ENCODE assay signal across 27 mouse cellular contexts in genomic region chr6:55789557-55789956, GRCm38 (mm10). TPM values are rescaled to one million over a fixed set of nuclear protein-coding genes. Genes with fewer than 3 reads are reported as not detected.
DNase-seq lines count a peak whose midpoint lies in the region; ATAC-seq and TF ChIP-seq lines count a peak whose summit lies in the region.
"Had no signal": no experiment of that assay in that cellular context is flagged by ENCODE, and none has a peak within 500 bp of the region (broad histone marks: within the 10 kb centered on the region; RNA-seq: fewer than 3 reads in every experiment).

No protein-coding gene starts in this region.

- H3K4me3 ChIP-seq in forebrain, postnatal 0 days (ENCODE audit: low read depth, low read length), result no peak overlapping the region
- H3K4me3 ChIP-seq in forebrain, embryonic 12.5 days (replicated peaks), result no peak overlapping the region
- no peak overlapping the region for H3K4me3 ChIP-seq in left cerebral cortex, adult 2 months
- no peak overlapping the region for H3K4me3 ChIP-seq in midbrain, embryonic 14.5 days (replicated peaks; ENCODE audit: low read depth, low read length)
- H3K4me3 ChIP-seq: heart, adult 2 months; heart, embryonic 10.5 days; heart, embryonic 13.5 days; hindbrain, embryonic 12.5 days; hindbrain, embryonic 15.5 days had no signal

- H3K4me2 ChIP-seq in forebrain, postnatal 0 days (ENCODE audit: low read depth), result no peak overlapping the region
- no peak overlapping the region for H3K4me2 ChIP-seq in forebrain, embryonic 12.5 days
- no peak overlapping the region for H3K4me2 ChIP-seq in midbrain, embryonic 14.5 days (ENCODE audit: low read length)
- H3K4me2 ChIP-seq: heart, embryonic 13.5 days; hindbrain, embryonic 12.5 days; hindbrain, embryonic 15.5 days had no signal

- no peak for ATAC-seq in forebrain, postnatal 0 days
- ATAC-seq in forebrain, embryonic 12.5 days (ENCODE audit: low FRiP score), result no peak
- peak; percentile 48 to 69; a peak in 2 of 4 replicates for ATAC-seq in hematopoietic stem cell, adult 5-6 weeks (replicated peaks in 1 of 2; ENCODE audit: insufficient read depth in 1 of 2, low FRiP score in 2 of 2, low TSS enrichment in 1 of 2, low read depth in 1 of 2, poor library complexity in 2 of 2, severe bottlenecking in 2 of 2)
- ATAC-seq in midbrain, embryonic 14.5 days (ENCODE audit: low FRiP score, low TSS enrichment), result no peak
- ATAC-seq: activated CD4-positive, CD25-positive, alpha-beta regulatory T cell, adult 4 months; CD4-positive, CD25-positive, alpha-beta regulatory T cell, adult 4 months; intestine, postnatal 0 days had no signal

- H3K9me3 ChIP-seq in forebrain, postnatal 0 days (ENCODE audit: low read length), result no peaks in the 10 kb centered on the region
- H3K9me3 ChIP-seq in forebrain, embryonic 12.5 days, result no peaks in the 10 kb centered on the region
- H3K9me3 ChIP-seq in midbrain, embryonic 14.5 days (ENCODE audit: control insufficient read depth, low read length), result no peaks in the 10 kb centered on the region
- H3K9me3 ChIP-seq: heart, embryonic 10.5 days; heart, embryonic 13.5 days; hindbrain, embryonic 12.5 days; hindbrain, embryonic 15.5 days had no signal

- intact Hi-C loops in left cerebral cortex, adult 2 months (cut with DNase I), result no loop called here

- H3K36me3 ChIP-seq in forebrain, postnatal 0 days (ENCODE audit: insufficient read depth), result no peaks in the 10 kb centered on the region
- no peaks in the 10 kb centered on the region for H3K36me3 ChIP-seq in forebrain, embryonic 12.5 days (replicated peaks)
- H3K36me3 ChIP-seq in midbrain, embryonic 14.5 days (ENCODE audit: control insufficient read depth, insufficient read depth, low read length), result no peaks in the 10 kb centered on the region
- H3K36me3 ChIP-seq: heart, embryonic 10.5 days; heart, embryonic 13.5 days; hindbrain, embryonic 12.5 days; hindbrain, embryonic 15.5 days had no signal

- H3K27me3 ChIP-seq in forebrain, postnatal 0 days (ENCODE audit: insufficient read depth, low read length), result no peaks in the 10 kb centered on the region
- no peaks in the 10 kb centered on the region for H3K27me3 ChIP-seq in forebrain, embryonic 12.5 days
- no peaks in the 10 kb centered on the region for H3K27me3 ChIP-seq in midbrain, embryonic 14.5 days (ENCODE audit: control insufficient read depth, insufficient read depth, low read length)
- H3K27me3 ChIP-seq: heart, embryonic 13.5 days; hindbrain, embryonic 12.5 days; hindbrain, embryonic 15.5 days had no signal

- 72% methylated on average over 1 of the region's 1 CpGs for WGBS in forebrain, postnatal 0 days
- WGBS in forebrain, embryonic 12.5 days, result 81% methylated on average over 1 of the region's 1 CpGs
- WGBS in midbrain, embryonic 14.5 days, result 82% methylated on average over 1 of the region's 1 CpGs

- TF ChIP-seq CTCF in forebrain, postnatal 0 days (IDR thresholded peaks at IDR 0.05; ENCODE audit: low read depth), result no peak
- TF ChIP-seq CTCF in left cerebral cortex, adult 2 months (IDR thresholded peaks at IDR 0.05), result no peak

- no peak overlapping the region for H3K9ac ChIP-seq in forebrain, postnatal 0 days
- no peak overlapping the region for H3K9ac ChIP-seq in forebrain, embryonic 12.5 days
- no peak overlapping the region for H3K9ac ChIP-seq in midbrain, embryonic 14.5 days (replicated peaks; ENCODE audit: low read length)
- H3K9ac ChIP-seq: heart, embryonic 13.5 days; hindbrain, embryonic 12.5 days; hindbrain, embryonic 15.5 days had no signal

- H3K27ac ChIP-seq in forebrain, postnatal 0 days (ENCODE audit: low read depth, low read length), result peak overlapping the region; percentile 42; the same call in 1 of the 2 replicates
- H3K27ac ChIP-seq in forebrain, embryonic 12.5 days, result no peak overlapping the region
- H3K27ac ChIP-seq in left cerebral cortex, adult 2 months, result peak overlapping the region; percentile 91; the same call in 1 of the 2 replicates
- no peak overlapping the region for H3K27ac ChIP-seq in midbrain, embryonic 14.5 days (replicated peaks; ENCODE audit: low read depth, low read length)
- H3K27ac ChIP-seq: heart, adult 2 months; heart, embryonic 10.5 days; heart, embryonic 13.5 days; hindbrain, embryonic 12.5 days; hindbrain, embryonic 15.5 days had no signal

- peaks cover 21% of the 10 kb centered on the region for H3K4me1 ChIP-seq in forebrain, postnatal 0 days (ENCODE audit: insufficient read depth)
- H3K4me1 ChIP-seq in forebrain, embryonic 12.5 days, result peaks cover 19% of the 10 kb centered on the region
- peaks cover 18% of the 10 kb centered on the region for H3K4me1 ChIP-seq in midbrain, embryonic 14.5 days (ENCODE audit: control insufficient read depth, insufficient read depth, low read length)

- DNase-seq in forebrain, postnatal 0 days, result no peak
- DNase-seq in left cerebral cortex, adult 2 months (ENCODE audit: extremely low spot score in 1 of 2, low spot score in 2 of 2), result no peak
- DNase-seq in left cerebral cortex, adult 8-10 months (ENCODE audit: low spot score in 2 of 2), result no peak
- no peak for DNase-seq in midbrain, embryonic 14.5 days
- DNase-seq: adrenal gland, adult 8-10 months; adrenal gland, postnatal 25 days; cerebellum, adult 11-12 months; cerebellum, adult 8-10 months; cerebellum, postnatal 36 days; gastrocnemius, postnatal 14 days; heart, adult 2 months; heart, postnatal 14 days; heart, postnatal 4 days had no signal

RNA-seq across cellular contexts. Expression of gene Itprid1, which starts 47.1 kb away (rescaled TPM):
- total RNA-seq in forebrain, postnatal 0 days (2014; rRNA removed), result 0.81 and 1.8 TPM in 2 replicates
- 0.36 and 0.79 TPM in 2 replicates for polyA plus RNA-seq in forebrain, postnatal 0 days (2015; fragmentation: Nextera tagmentation; extraction: Ambion mirVana)
- 0.06 and 0.08 TPM in 2 replicates for polyA plus RNA-seq in forebrain, embryonic 12.5 days (2016; fragmentation: Nextera tagmentation; extraction: Ambion mirVana)
- 1 to 10 TPM; 1.3 to 1.5 TPM for total RNA-seq in left cerebral cortex, adult 2 months (2021)
- total RNA-seq in left cerebral cortex, adult 8-10 months (2022), result 1 to 10 TPM; 1.2 to 1.5 (median 1.3) TPM
- total RNA-seq in hematopoietic stem cell, adult 5-6 weeks (2017), result not detected in 2 replicates
- not detected in 2 replicates for polyA plus RNA-seq in midbrain, embryonic 14.5 days (2014; fragmentation: Nextera tagmentation; extraction: Ambion mirVana)
- total RNA-seq: ES-E14; gastrocnemius, adult 18-20 months; gastrocnemius, postnatal 14 days; gastrocnemius, postnatal 4 days; heart, adult 2 months; heart, postnatal 14 days; heart, postnatal 4 days had no signal
- polyA plus RNA-seq: activated CD4-positive, CD25-positive, alpha-beta regulatory T cell, adult 4 months; C2C12; CD4-positive, CD25-positive, alpha-beta regulatory T cell, adult 4 months; heart, embryonic 10.5 days; heart, embryonic 13.5 days; intestine, embryonic 14.5 days; intestine, postnatal 0 days had no signal

Comparison
In these comparisons a context has a peak if more than half of its experiments do, and no peak if none do; other contexts are left out.
1. H3K27ac ChIP-seq: peak in forebrain, postnatal 0 days (single experiment) and left cerebral cortex, adult 2 months (single experiment); none in forebrain, embryonic 12.5 days (single experiment) and midbrain, embryonic 14.5 days (single experiment).
2. ATAC-seq: peak in hematopoietic stem cell, adult 5-6 weeks (2 of 2); none in forebrain, postnatal 0 days (single experiment), forebrain, embryonic 12.5 days (single experiment) and midbrain, embryonic 14.5 days (single experiment).